Mouse (Mus musculus): Measurements from ENCODE around the gene Oas1e. TPM values are rescaled to one million over a fixed set of nuclear protein-coding genes. Genes with fewer than 3 reads are reported as not detected.
"Not testable (repeated sequence)": the region's sequence is repeated elsewhere in the genome, so short reads cannot be mapped to it uniquely, and the experiment has no call there.

The Oas1e gene
- polyA plus RNA-seq (2012; rRNA removed) = not detected in 2 replicates

DNA sequence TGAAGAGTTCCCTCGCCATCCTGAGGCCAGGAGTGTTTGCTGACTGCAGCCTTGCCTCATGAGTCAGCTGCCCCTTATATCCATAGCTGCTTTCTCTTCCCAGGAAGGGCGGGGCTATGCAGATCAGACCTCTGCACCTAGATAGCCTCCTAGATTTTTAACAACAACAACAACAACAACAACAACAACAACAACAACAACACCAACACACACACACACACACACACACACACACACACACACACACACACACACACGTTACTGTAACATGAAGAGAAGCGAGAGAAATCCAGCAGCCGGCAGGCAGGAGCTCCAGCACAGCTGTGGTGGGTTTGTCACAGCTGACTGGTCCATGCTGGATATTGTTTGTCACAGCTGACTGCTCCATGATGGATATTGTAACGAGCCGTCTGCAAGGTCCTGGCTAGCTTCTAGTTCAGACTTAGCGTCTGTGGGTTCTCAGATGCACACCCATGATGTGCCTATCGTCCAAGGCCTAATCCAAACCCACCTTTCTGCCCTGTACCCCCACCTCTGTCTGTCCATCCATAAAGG lies at the start of gene Oas1e:
Gene Oas1e, minus strand, starts transcription at position 51 of the 555 bp plus-strand sequence.
- not testable (repeated sequence) for H3K4me3 ChIP-seq (replicated peaks; ENCODE audit: insufficient read depth, low read depth, low read length); H3K4me1 ChIP-seq (ENCODE audit: control insufficient read depth, insufficient read depth, low read length); DNase-seq; H3K27ac ChIP-seq (ENCODE audit: insufficient read depth, low read length); H3K27me3 ChIP-seq (ENCODE audit: control insufficient read depth, insufficient read depth, low read length)
- WGBS = 41% methylated on average over 9 of the region's 9 CpGs

GRCm38 (mm10) chr5:120844713-120845112 lies 49.4 kb upstream of the Oas1e start:
- 27% methylated on average over 3 of the region's 3 CpGs for WGBS
- DNase-seq = peak in 1 of 2 experiments; percentile 20
- Histone ChIP-seq H3K4me1 (ENCODE audit: control insufficient read depth, insufficient read depth, low read length) (no peaks in the 10 kb centered on the region), H3K4me3 (replicated peaks; ENCODE audit: insufficient read depth, low read depth, low read length) (no peak overlapping the region), H3K27me3 (ENCODE audit: control insufficient read depth, insufficient read depth, low read length) (no peaks in the 10 kb centered on the region), H3K27ac (ENCODE audit: insufficient read depth, low read length) (no peak overlapping the region)
- TF ChIP-seq POLR2A (IDR thresholded peaks at IDR 0.05; ENCODE audit: borderline replicate concordance, insufficient read depth, low read length) (no peak), CTCF (IDR thresholded peaks at IDR 0.05; ENCODE audit: borderline replicate concordance, insufficient read depth, low read depth, low read length) (no peak)

DNA sequence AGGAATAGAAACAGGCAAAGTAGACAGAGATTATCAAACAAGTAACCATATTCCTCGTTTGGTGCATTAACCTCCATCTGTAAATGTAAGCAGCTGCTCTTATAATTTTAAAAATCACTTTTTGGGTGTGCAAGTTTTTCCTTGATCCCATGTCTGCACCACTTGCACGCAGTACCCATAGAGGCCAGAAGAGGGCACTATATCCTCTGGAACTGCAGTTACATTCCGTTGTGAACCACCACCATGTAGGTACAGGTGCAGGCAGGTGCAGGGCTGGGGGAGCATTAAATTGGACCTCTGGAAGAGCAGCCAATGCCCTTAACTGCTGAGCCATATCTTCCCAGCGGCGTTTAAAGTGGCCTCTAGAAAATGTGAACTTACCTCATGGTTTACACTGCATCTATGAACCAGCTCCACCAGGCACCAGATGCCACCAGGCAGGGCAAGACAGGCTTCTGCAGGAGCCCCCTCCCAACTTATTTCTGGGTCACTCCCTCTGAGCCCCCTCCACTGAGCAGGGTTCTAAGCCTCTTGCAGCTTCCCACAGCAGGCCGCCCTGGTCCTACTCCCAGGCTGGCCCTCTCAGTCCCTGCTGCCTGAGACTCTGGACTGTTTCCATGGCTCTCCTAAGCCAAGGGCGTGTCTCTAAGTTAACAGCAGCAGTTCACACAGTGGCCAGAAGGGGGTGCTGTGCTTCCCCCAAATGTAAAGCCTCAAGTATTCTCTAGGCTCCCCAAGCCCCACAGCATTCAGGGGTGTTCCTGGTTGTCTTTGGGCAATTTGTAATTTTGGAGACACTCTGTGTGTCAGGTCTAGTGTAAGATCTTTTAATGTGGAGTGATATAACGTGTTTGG lies 41.6 kb upstream of the Oas1e start:
- no peaks in the 10 kb centered on the region for H3K4me1 ChIP-seq (ENCODE audit: control insufficient read depth, insufficient read depth, low read length)
- H3K4me3 ChIP-seq (replicated peaks; ENCODE audit: insufficient read depth, low read depth, low read length) = no peak overlapping the region
- peak; percentile 27 to 62 for DNase-seq
- no peaks in the 10 kb centered on the region for H3K27me3 ChIP-seq (ENCODE audit: control insufficient read depth, insufficient read depth, low read length)
- no peak for TF ChIP-seq POLR2A (IDR thresholded peaks at IDR 0.05; ENCODE audit: borderline replicate concordance, insufficient read depth, low read length)
- peak; percentile 72 for TF ChIP-seq CTCF (IDR thresholded peaks at IDR 0.05; ENCODE audit: borderline replicate concordance, insufficient read depth, low read depth, low read length)
- WGBS = 9% methylated on average over 8 of the region's 8 CpGs
- no peak overlapping the region for H3K27ac ChIP-seq (ENCODE audit: insufficient read depth, low read length)

DNA sequence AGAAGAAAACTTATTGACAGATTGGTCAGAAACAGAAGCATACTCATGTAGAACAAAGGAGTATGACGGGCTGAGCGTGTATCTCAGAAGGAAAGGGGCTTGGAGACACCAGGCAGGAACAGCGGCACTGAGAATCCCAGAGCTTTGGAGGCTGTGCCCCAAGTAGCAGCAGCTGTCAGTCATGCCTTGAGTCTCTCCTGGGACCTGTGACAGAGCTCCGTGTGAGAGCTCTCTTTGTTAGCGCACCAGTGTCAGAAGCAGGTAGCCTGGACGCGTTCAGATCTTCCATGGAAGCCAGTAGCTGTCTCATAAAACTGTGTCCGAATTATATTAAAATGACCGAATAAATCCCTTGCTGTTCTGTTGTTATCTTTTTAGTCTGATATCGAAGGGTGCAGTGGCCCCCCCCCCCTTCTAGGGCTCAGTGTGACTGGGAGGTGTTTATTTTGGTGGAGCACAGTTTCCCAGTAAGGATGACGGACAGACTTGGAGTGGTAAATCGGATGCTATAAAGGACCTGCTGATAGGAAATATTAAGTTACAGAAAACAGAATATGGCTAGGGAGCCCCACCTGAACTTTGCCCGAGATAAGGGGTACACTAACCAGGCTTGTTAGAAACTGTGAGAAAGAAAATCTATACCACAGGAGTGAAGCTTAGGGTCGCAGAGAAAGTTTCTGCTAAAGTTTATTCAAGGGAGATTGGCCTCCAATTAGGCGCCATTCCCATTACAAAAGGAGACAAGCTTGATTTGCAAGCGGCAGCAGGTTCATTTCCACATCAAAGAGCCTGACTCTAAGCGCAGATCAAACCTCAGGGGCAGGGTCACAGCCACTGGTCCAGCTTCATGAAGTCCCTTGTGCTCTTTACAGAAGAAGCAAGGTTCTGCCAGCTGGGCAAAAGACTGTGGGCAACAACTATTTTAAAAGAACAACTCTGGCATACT lies 38.3 kb upstream of the Oas1e start:
- 26% methylated on average over 17 of the region's 17 CpGs for WGBS
- Histone ChIP-seq H3K4me1 (ENCODE audit: control insufficient read depth, insufficient read depth, low read length) (no peaks in the 10 kb centered on the region), H3K4me3 (replicated peaks; ENCODE audit: insufficient read depth, low read depth, low read length) (no peak overlapping the region), H3K27ac (ENCODE audit: insufficient read depth, low read length) (no peak overlapping the region), H3K27me3 (ENCODE audit: control insufficient read depth, insufficient read depth, low read length) (no peaks in the 10 kb centered on the region)
- DNase-seq = no peak
- TF ChIP-seq POLR2A (IDR thresholded peaks at IDR 0.05; ENCODE audit: borderline replicate concordance, insufficient read depth, low read length) (no peak), CTCF (IDR thresholded peaks at IDR 0.05; ENCODE audit: borderline replicate concordance, insufficient read depth, low read depth, low read length) (no peak)

- Histone ChIP-seq H3K27me3 (ENCODE audit: control insufficient read depth, insufficient read depth, low read length) (no peaks in the 10 kb centered on the region), H3K27ac (ENCODE audit: insufficient read depth, low read length) (no peak overlapping the region), H3K4me1 (ENCODE audit: control insufficient read depth, insufficient read depth, low read length) (no peaks in the 10 kb centered on the region), H3K4me3 (replicated peaks; ENCODE audit: insufficient read depth, low read depth, low read length) (no peak overlapping the region)
- no peak for DNase-seq
- TF ChIP-seq CTCF (IDR thresholded peaks at IDR 0.05; ENCODE audit: borderline replicate concordance, insufficient read depth, low read depth, low read length) = no peak
- no peak for TF ChIP-seq POLR2A (IDR thresholded peaks at IDR 0.05; ENCODE audit: borderline replicate concordance, insufficient read depth, low read length)
- WGBS = 86% methylated on average over 4 of the region's 4 CpGs
Measured at GRCm38 (mm10) chr5:120831031-120831430, 35.7 kb upstream of the Oas1e start.

DNA sequence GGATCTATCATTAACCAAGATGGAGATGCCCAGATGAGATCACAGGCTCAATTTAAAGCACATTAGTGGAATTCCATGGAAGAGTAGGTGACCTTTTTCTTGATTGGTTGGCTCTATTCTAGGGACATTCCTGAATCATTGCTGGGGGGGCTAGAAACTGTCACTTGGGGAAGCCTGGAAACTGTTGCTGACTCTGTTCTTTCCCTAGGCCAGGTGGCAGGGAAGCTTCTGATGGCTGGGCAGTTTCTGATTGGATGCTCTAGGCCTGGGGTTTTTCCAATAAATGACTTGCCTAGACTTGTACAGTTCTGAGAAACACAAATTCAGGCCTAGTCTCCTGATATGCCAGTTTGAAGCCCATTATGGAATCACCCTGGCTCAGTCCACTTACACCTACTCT lies 23.7 kb upstream of the Oas1e start:
- Histone ChIP-seq H3K4me1 (ENCODE audit: control insufficient read depth, insufficient read depth, low read length) (no peaks in the 10 kb centered on the region), H3K27ac (ENCODE audit: insufficient read depth, low read length) (no peak overlapping the region), H3K27me3 (ENCODE audit: control insufficient read depth, insufficient read depth, low read length) (no peaks in the 10 kb centered on the region), H3K4me3 (replicated peaks; ENCODE audit: insufficient read depth, low read depth, low read length) (no peak overlapping the region)
- TF ChIP-seq POLR2A (IDR thresholded peaks at IDR 0.05; ENCODE audit: borderline replicate concordance, insufficient read depth, low read length) (no peak), CTCF (IDR thresholded peaks at IDR 0.05; ENCODE audit: borderline replicate concordance, insufficient read depth, low read depth, low read length) (no peak)
- no peak for DNase-seq

DNA sequence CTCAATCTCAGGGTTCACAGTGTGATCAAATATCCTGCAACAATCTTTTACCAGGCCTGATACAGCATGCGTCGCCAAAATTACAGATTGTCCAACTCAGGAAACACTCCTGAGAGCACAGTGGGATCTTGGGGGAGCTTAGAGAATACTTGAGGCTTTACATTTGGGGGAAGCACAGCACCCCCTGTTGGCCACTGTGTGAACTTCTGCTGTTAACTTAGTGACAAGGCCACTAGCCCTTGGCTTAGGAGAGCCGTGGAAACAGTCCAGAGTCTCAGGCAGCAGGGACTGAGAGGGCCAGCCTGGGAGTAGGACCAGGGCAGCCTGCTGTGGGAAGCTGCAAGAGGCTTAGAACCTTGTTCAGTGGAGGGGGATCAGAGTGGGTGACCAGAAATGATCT lies 20.6 kb upstream of the Oas1e start:
- TF ChIP-seq POLR2A (IDR thresholded peaks at IDR 0.05; ENCODE audit: borderline replicate concordance, insufficient read depth, low read length) (no peak), CTCF (IDR thresholded peaks at IDR 0.05; ENCODE audit: borderline replicate concordance, insufficient read depth, low read depth, low read length) (peak; percentile 36; the same call in 1 of the 2 replicates)
- DNase-seq = peak in 1 of 2 experiments; percentile 27
- Histone ChIP-seq H3K4me1 (ENCODE audit: control insufficient read depth, insufficient read depth, low read length) (no peaks in the 10 kb centered on the region), H3K27ac (ENCODE audit: insufficient read depth, low read length) (no peak overlapping the region), H3K27me3 (ENCODE audit: control insufficient read depth, insufficient read depth, low read length) (no peaks in the 10 kb centered on the region), H3K4me3 (replicated peaks; ENCODE audit: insufficient read depth, low read depth, low read length) (no peak overlapping the region)
- 60% methylated on average over 3 of the region's 3 CpGs for WGBS
